Mouse (Mus musculus) adipose tissue, adult 10 weeks (tissue): ENCODE results near the gene Btbd35f4. TPM values are rescaled to one million over a fixed set of nuclear protein-coding genes. Genes with fewer than 3 reads are reported as not detected.

Source experiments
- polyA plus RNA-seq: library from polyadenylated mRNA; stranded (reverse); fragments of 350-450 nt; fragmentation: Illumina TruSeq; extraction: RNeasy Lipid Tissue Mini Kit (QIAGEN cat#74804); gene quantifications from one replicate; pipeline ENCODE4 v1.2.3, GENCODE M21; 2014; ENCODE audit warnings: low read depth, low replicate concordance

Btbd35f4 gene
- polyA plus RNA-seq, result not detected

DNA sequence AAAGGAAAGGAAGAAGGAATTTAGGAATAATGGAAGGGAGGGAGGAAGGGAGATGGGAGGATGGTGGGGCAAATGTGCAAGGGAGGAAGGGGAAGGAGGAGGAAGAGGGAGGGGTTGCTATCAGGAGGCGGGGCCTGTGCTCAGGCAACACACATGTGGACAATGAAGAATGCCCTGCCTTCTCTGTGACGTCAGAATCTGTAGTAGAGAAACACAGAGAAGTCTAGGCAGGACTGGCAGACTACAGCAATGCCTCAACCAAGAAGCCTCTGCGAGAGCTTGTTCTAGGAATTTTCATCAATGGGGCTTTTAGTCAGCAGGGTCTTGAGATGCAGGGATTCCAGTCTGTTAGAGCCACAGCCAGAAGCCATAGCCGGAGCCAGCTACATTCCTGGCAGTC, at the start of gene Btbd35f4:
TSS of gene Btbd35f4 (plus strand) at position 301 of the 400 bp plus-strand sequence.

Other genes starting within 250 kb of the Btbd35f4 start
- not detected for gene Btbd35f27, start 151.6 kb downstream of the Btbd35f4 start, polyA plus RNA-seq